Mouse (Mus musculus) layer of hippocampus, adult 18-20 months (tissue): ENCODE measurements around the gene Scpep1. TPM values are rescaled to one million over a fixed set of nuclear protein-coding genes. Genes with fewer than 3 reads are reported as not detected.

Source experiments
- DNase-seq, 2 experiments: peaks; one replicate each; pipeline ENCODE4 v3.0.0; 2022; ENCODE audit warnings: low spot score in 2 of 2
- total RNA-seq, 2 experiments: library from RNA; stranded (reverse); gene quantifications; 2 replicates each; pipeline ENCODE4 v1.2.3; 2021

Scpep1 gene
- total RNA-seq, 2 experiments from 2014 or later = 13.9 to 16.3 TPM

DNA sequence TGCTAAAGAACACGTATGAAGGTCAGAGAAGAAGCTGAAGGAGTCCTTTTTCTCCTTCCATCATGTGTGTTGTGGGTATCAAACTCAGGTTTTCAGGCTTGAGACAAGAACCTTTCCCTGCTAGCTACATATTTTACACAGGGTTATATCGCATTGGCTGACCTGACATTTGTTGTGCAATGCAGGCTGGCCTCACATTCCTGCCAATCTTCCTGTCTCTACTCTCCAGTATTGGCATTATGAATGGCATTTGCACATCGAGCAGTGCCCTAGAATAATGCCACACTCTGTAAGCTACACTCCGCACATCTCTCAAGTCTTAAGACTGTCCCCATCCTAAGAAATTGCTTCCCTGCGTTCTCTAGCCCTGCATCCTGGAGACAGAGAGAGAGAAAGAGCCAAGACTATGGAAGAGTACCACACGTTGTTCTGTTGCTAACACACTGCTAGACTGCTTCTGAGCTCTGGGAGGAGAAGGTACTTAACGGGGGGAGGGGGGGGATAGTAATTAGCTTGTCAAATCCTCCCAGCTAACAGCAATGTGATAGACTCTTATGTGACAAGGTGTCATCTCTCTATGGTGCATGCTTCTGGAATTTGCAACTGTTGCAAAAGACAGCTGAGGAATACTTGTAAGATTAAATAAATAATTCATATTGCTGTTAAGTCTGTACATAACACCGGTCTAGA, 70.7 kb downstream of the Scpep1 start:
- no peak for DNase-seq

DNA sequence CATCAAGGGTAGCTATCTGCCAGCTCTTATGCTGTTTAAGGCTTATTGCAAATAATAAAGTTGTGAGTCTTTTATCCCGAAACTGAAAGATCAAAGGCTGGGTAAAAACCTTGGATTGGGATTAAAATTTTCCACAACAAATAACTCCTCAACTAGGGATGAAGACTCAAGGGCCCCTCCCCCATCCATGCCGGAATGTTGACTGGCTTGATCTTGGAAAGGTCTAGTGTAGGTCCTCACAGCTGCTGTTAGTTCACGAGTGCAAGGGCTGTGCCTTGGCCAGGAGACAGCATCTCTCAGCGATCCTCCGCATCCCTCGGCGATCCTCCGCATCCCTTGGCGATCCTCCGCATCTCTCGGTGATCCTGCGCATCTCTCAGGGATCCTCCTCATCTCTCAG, 77.3 kb downstream of the Scpep1 start:
- DNase-seq = no peak

Other genes starting within 250 kb of the Scpep1 start
- 100 to 1,000 TPM; 110 to 113 TPM for gene Msi2, start 237.0 kb downstream of the Scpep1 start, total RNA-seq
- gene Akap1, start 90.9 kb downstream of the Scpep1 start, total RNA-seq = 10 to 100 TPM; 40.9 to 42.9 TPM
- not detected for gene Elobl, start 11.5 kb upstream of the Scpep1 start, total RNA-seq
- 10 to 100 TPM; 20.5 to 21.1 TPM for gene Coil, start 14.8 kb upstream of the Scpep1 start, total RNA-seq
- 1 to 10 TPM; 3.6 to 3.7 TPM for gene Trim25, start 43.9 kb upstream of the Scpep1 start, total RNA-seq
- gene Dgke, start 111.4 kb upstream of the Scpep1 start, total RNA-seq = 10 to 100 TPM; 46.7 to 48.0 TPM
- gene Gm525, start 118.4 kb upstream of the Scpep1 start, total RNA-seq = not detected